Mouse (Mus musculus) thymus, adult 2 months (tissue): ENCODE data around the gene Snph. TPM values are rescaled to one million over a fixed set of nuclear protein-coding genes. Genes with fewer than 3 reads are reported as not detected.

ENCODE experiments used
- DNase-seq: peaks from one replicate; pipeline ENCODE4 v3.0.0; 2021
- H3K27ac ChIP-seq: fragments of 200-500 bp; 2 replicates; pipeline ENCODE4 v1.5.1; 2012; ENCODE audit warnings: low read length, control low read depth; ENCODE audit not compliant: control insufficient read depth, insufficient read depth
- H3K27me3 ChIP-seq: fragments of 200-500 bp; 2 replicates; pipeline ENCODE4 v1.6.1; 2012; ENCODE audit warnings: mild to moderate bottlenecking, low read length, moderate library complexity, mixed read lengths; ENCODE audit not compliant: control insufficient read depth, insufficient read depth
- H3K36me3 ChIP-seq: fragments of 200-500 bp; 2 replicates; pipeline ENCODE4 v1.6.1; 2012; ENCODE audit warnings: mild to moderate bottlenecking, low read length, moderate library complexity; ENCODE audit not compliant: control insufficient read depth, insufficient read depth
- H3K4me1 ChIP-seq: fragments of 200-500 bp; replicated peaks from 2 replicates; pipeline ENCODE4 v1.6.1; 2012; ENCODE audit warnings: low read length; ENCODE audit not compliant: control insufficient read depth, insufficient read depth
- H3K4me3 ChIP-seq: fragments of 200-500 bp; 2 replicates; pipeline ENCODE4 v1.5.1; 2012; ENCODE audit warnings: mild to moderate bottlenecking, low read length, control low read depth, moderate library complexity; ENCODE audit not compliant: control insufficient read depth, insufficient read depth
- CTCF ChIP-seq: fragments of 200-500 bp; IDR thresholded peaks from 2 replicates; pipeline ENCODE4 v1.5.1; 2012; ENCODE audit warnings: mild to moderate bottlenecking, control low read depth, low read length, moderate library complexity, borderline replicate concordance; ENCODE audit not compliant: control insufficient read depth, poor library complexity, insufficient read depth; ENCODE audit errors: extremely low read depth
- POLR2A ChIP-seq: fragments of 200-500 bp; IDR thresholded peaks from 2 replicates; pipeline ENCODE4 v1.6.1; 2012; ENCODE audit warnings: mild to moderate bottlenecking, low read length, control low read depth, moderate library complexity; ENCODE audit not compliant: control insufficient read depth, poor library complexity, insufficient read depth; ENCODE audit errors: extremely low read depth
- WGBS: fragments of 180-500 bp; shearing (Covaris S2); methylation state at CpG from one replicate; pipeline ENCODE4 v1.1.7; 2018; 5-methylcytosine and 5-hydroxymethylcytosine counted together
- polyA plus RNA-seq: library from polyadenylated mRNA; depleted of rRNA; stranded (reverse); fragments of >200 nt; gene quantifications from 2 replicates; pipeline ENCODE4 v1.2.3, GENCODE M21; 2012

The Snph gene
- polyA plus RNA-seq, 1 experiment = 0.27 TPM

DNA sequence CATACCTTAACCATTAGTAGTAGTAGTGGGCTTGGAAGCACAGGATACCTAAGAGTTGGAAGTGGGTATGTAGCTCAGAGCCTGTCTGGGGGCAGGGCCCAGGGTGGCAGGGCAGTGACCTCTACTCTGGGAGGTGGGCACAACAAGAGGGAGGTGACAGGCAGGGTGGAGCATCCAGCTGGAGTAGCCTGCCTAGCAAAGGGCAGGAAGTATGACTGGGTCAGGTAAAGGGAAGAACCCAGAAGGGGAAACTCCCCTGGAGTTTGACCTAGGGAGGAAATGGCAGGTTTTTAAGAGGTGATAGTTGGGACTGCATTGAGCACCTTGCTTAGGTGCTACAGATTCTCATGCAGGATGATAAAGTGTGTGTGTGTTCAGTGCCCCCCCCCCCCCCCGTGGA is 51.4 kb downstream of the Snph start:
- Histone ChIP-seq H3K27me3 (no peaks in the 10 kb centered on the region), H3K36me3 (no peaks in the 10 kb centered on the region), H3K4me3 (no peak overlapping the region), H3K4me1 (no peaks in the 10 kb centered on the region), H3K27ac (no peak overlapping the region)
- TF ChIP-seq CTCF = no peak
- TF ChIP-seq POLR2A = no peak
- 50% methylated on average over 1 of the region's 1 CpGs for WGBS
- DNase-seq = no peak

DNA sequence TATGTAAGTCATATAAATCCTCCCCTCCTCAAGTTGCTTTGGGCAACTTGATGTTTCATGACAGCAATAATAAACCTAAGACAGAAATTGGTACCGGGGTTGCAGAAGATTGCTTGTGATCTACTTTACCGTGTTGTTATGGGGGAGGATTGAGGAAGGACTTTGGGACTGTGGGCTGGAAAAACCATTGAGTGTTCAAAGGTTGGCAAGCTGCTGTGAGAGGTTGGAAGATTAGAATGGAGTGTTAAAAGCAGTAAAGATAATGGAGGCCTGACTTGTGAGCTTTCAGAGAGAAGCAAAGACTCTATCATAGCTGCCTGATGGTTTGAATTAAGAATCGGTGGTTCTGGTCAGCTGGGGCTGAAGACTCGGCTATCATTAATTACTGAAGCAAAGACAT is 53.2 kb downstream of the Snph start:
- no peaks in the 10 kb centered on the region for H3K27me3 ChIP-seq
- no peak overlapping the region for H3K4me3 ChIP-seq
- TF ChIP-seq CTCF (no peak), POLR2A (no peak)
- DNase-seq = no peak
- no peaks in the 10 kb centered on the region for H3K36me3 ChIP-seq
- 90% methylated on average over 4 of the region's 4 CpGs for WGBS
- H3K4me1 ChIP-seq = peaks cover 6% of the 10 kb centered on the region
- no peak overlapping the region for H3K27ac ChIP-seq

DNA sequence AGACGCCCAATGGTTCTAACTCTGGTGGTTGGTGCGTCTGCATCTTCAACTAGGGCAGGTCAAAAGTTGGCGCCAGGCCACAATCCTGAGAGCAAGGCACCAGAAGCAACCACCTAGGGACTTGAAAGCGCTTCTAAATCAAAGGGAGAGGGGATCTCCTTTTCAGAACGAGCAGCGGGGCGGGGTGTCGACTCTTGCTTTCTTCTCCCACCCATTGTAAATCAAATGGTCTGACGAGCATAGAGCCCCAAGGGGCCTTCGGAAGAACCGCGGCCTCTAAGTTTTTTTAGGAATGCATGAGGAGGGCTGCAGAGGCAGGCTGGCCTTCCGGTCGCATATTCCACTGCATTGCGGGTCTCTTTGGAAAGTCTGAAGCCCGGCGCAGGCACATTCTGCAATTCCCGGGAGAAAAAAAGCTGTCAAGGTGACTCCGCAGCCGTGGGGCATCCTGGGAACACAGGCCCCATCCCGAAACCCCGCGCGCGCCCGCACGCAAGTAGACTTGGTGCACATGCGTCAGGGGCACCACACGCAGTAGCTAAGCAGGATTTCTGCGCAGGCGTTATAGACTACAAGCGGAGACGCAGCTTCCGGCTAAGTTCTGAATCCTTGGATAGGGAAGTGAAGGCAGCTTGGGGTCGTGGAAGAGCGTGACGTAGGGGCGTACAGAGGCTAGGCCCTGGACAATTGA is 56.5 kb downstream of the Snph start:
- H3K36me3 ChIP-seq = no peaks in the 10 kb centered on the region
- H3K4me1 ChIP-seq = peaks cover 6% of the 10 kb centered on the region
- peak overlapping the region; percentile 18; the same call in 1 of the 2 replicates for H3K27ac ChIP-seq
- H3K27me3 ChIP-seq = no peaks in the 10 kb centered on the region
- peak; percentile 56 for DNase-seq
- WGBS = 2% methylated on average over 38 of the region's 38 CpGs
- TF ChIP-seq POLR2A (no peak; the same call in 1 of the 2 replicates), CTCF (no peak; the same call in 1 of the 2 replicates)
- H3K4me3 ChIP-seq = peak overlapping the region; percentile 83

DNA sequence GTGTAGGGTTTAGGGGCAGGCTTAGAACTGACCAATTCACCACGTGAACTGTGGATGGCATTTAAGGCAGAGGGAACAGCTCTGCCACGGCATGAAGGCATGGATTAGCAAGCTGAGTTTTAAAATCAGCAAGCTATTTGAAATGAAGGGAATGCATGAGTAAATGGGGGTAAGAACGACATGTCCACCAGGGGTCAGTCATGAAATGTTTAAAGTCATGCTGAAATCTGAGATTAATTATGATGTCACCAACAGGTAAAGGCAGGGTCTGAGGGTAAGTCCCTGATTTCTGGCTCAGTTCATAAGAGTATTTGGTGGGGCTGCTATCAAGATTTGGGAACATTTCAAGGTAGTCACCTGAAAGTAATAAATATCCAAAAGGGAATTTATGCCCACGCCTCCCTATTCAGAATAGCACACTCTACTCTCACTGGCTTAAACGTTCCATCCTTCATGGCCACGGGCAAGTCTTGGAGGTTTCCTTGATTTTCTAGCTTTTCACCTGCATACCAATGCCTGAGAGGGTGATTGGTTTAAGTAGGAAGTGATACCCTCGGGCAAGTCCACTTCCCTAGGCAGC is 57.2 kb downstream of the Snph start:
- H3K4me1 ChIP-seq = peaks cover 6% of the 10 kb centered on the region
- no peak overlapping the region for H3K27ac ChIP-seq
- DNase-seq = no peak
- H3K36me3 ChIP-seq = no peaks in the 10 kb centered on the region
- H3K27me3 ChIP-seq = no peaks in the 10 kb centered on the region
- no peak for TF ChIP-seq CTCF
- no peak for TF ChIP-seq POLR2A
- H3K4me3 ChIP-seq = peak overlapping the region; percentile 83
- 26% methylated on average over 7 of the region's 7 CpGs for WGBS

DNA sequence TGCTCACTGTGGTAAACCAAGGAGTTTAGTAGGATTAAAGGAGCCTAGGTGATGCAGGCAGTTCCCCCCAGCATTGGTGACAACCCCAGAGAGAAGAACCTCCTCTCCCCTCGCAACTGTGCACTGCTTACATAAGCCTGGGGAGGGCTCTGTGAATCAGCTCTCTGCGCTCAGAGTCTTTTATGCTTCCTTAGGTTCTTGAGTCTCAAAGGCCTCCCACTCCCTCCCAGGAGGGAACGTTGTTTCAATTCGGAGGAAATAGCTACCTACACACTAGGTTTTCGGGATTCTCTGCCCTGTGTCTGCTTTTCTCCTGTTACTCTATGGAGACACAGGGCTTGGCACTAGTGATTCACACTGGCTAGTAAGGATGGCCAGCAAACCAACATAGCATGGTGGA is 57.8 kb downstream of the Snph start:
- DNase-seq = no peak
- Histone ChIP-seq H3K27me3 (no peaks in the 10 kb centered on the region), H3K4me3 (no peak overlapping the region), H3K27ac (no peak overlapping the region), H3K4me1 (peaks cover 6% of the 10 kb centered on the region), H3K36me3 (no peaks in the 10 kb centered on the region)
- 82% methylated on average over 5 of the region's 5 CpGs for WGBS
- TF ChIP-seq POLR2A (no peak), CTCF (no peak)

DNA sequence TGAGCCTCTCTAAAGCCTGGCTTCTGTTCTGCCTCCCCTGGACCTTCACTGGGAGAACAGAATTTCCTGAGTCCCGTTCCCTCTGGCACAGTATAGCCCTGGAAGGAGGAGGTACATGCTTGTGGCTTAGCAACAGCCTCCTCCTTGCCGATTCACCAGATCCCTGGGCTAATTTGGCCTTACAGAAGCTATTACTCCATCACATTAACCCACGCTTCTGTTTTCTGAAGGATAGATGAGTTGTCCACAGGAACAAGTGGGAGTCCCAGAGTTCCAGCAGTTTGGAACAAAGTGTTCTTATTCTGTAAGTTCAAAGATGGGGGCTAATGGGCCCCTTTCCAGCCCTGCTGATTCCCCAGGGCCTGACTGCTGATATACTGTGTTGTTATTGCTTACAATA is 58.7 kb downstream of the Snph start:
- no peaks in the 10 kb centered on the region for H3K36me3 ChIP-seq
- H3K27ac ChIP-seq = no peak overlapping the region
- peaks cover 6% of the 10 kb centered on the region for H3K4me1 ChIP-seq
- DNase-seq = no peak
- no peak overlapping the region for H3K4me3 ChIP-seq
- 89% methylated on average over 3 of the region's 3 CpGs for WGBS
- TF ChIP-seq CTCF = no peak
- no peak for TF ChIP-seq POLR2A
- no peaks in the 10 kb centered on the region for H3K27me3 ChIP-seq
